Mouse (Mus musculus): Measurements from ENCODE around the gene Rab17.

- TF ChIP-seq GATA1 (IDR thresholded peaks at IDR 0.05; ENCODE audit: borderline replicate concordance, low read length) (no peak), FLI1 (IDR thresholded peaks at IDR 0.05; ENCODE audit: low read length) (no peak)
These were observed 6.5 kb downstream of the Rab17 start for GRCm38 (mm10) chr1:90962994-90963393.
